Mouse (Mus musculus) T-cell, adult 66 days (primary cell): Measurements from ENCODE around the gene Nkrf. TPM values are rescaled to one million over a fixed set of nuclear protein-coding genes. Genes with fewer than 3 reads are reported as not detected.

Experiments used
- total RNA-seq, 2 experiments: library from RNA; stranded (reverse); gene quantifications; 3 replicates in 1 of 2; 4 replicates in 1 of 2; pipeline ENCODE4 v1.2.4; 2023

Gene Nkrf
- total RNA-seq: 10 to 100 TPM; 15.6 to 15.7 TPM

GRCm38 (mm10) chrX:36902321-36903114, at the start of gene Nkrf:
Gene Nkrf, minus strand, starts transcription at chrX:36902899.

GRCm38 (mm10) chrX:36873765-36874164, 28.9 kb downstream of the Nkrf start, which contains the start of the genes Ube2a and C330007P06Rik:
Gene Ube2a, plus strand, starts transcription at chrX:36873900.
Gene C330007P06Rik, minus strand, starts transcription at chrX:36874111.

Other genes with a start within 250 kb of the Nkrf start
- gene Slc25a43, start 159.2 kb downstream of the Nkrf start, total RNA-seq: under 1 TPM in 1 of 2 experiments, not detected in 1; 0.64 TPM
- 100 to 1,000 TPM; 314 to 331 TPM for gene Slc25a5, start 107.2 kb downstream of the Nkrf start, total RNA-seq
- 10 to 100 TPM; 62.5 to 69.3 TPM for gene Ube2a, start 29.0 kb downstream of the Nkrf start, total RNA-seq
- gene C330007P06Rik, start 28.8 kb downstream of the Nkrf start, total RNA-seq: 10 to 100 TPM; 38.2 to 39.9 TPM
- gene Sept6, start 88.9 kb upstream of the Nkrf start, total RNA-seq: 100 to 1,000 TPM; 162 to 167 TPM
- not detected for gene Sowahd, start 145.9 kb upstream of the Nkrf start, total RNA-seq
- gene Rpl39, start 182.5 kb upstream of the Nkrf start, total RNA-seq: 1,000 to 10,000 TPM; 1,621 to 1,624 TPM
- gene Upf3b, start 207.4 kb upstream of the Nkrf start, total RNA-seq: 10 to 100 TPM; 29.2 to 31.6 TPM
- 10 to 100 TPM; 14.3 to 19.1 TPM for gene Nkap, start 223.9 kb upstream of the Nkrf start, total RNA-seq